Mouse (Mus musculus): Measurements from ENCODE around the gene Map3k7cl. TPM values are rescaled to one million over a fixed set of nuclear protein-coding genes. Genes with fewer than 3 reads are reported as not detected.

Gene Map3k7cl
- total and polyA plus RNA-seq, 3 experiments = 0.08 TPM; not detected in 2

DNA sequence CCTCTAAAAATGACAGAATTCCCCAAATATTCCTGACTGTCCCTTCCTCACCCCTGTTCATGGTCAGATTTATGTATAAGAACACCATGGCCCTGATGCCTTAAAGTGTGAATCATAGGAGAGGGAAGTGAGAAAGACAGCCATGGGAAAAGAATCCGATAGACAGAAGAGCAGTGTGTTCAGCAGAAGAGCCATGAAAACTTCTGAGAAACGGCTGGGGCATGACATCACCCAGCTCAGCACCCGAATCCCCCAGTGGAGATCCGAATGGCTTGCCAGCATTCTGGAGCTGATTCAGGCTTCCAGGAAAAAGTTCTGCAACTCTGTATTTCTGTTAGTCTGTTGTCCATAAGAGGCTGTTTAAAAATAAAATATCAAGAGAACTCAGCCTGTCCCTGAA lies 82.7 kb downstream of the Map3k7cl start:
- dilution Hi-C loops (cut with MboI; ENCODE audit: extremely low pct_ligation_motif_present, extremely low pct_unique_long_range_greater_than_20kb, low sequenced_read_pairs) = no loop called here
- DNase-seq (ENCODE audit: extremely low read depth) = no peak
- no peaks in the 10 kb centered on the region for H3K79me2 ChIP-seq (replicated peaks; ENCODE audit: control insufficient read depth, extremely low read depth, insufficient read depth, poor library complexity, severe bottlenecking)
- no peaks in the 10 kb centered on the region for H3K9me3 ChIP-seq (replicated peaks; ENCODE audit: low read length)
- in situ Hi-C loops (cut with MboI; ENCODE audit: low pct_ligation_motif_present, low pct_unique_long_range_greater_than_20kb, low sequenced_read_pairs) = no loop called here
- no peak overlapping the region for H3K4me3 ChIP-seq (replicated peaks in 1 of 3; ENCODE audit: low read depth in 2 of 3, low read length in 2 of 3, poor library complexity in 1 of 3)
- no peak overlapping the region for H3K27ac ChIP-seq (ENCODE audit: insufficient read depth, low read depth)
- no peaks in the 10 kb centered on the region for H3K36me3 ChIP-seq (replicated peaks in 1 of 2; ENCODE audit: control insufficient read depth in 1 of 2, insufficient read depth in 1 of 2, low read length in 1 of 2)
- no peak for TF ChIP-seq SMC3 (IDR thresholded peaks at IDR 0.05; ENCODE audit: low read depth, low read length)
- no peak for TF ChIP-seq ZKSCAN1 (IDR thresholded peaks at IDR 0.05; ENCODE audit: borderline replicate concordance, low read depth, low read length)
- no peak for TF ChIP-seq ZMIZ1 (IDR thresholded peaks at IDR 0.05; ENCODE audit: low read depth, low read length)
- no peak for TF ChIP-seq TBP (conservative IDR thresholded peaks at IDR 0.05; ENCODE audit: low read depth, low read length)
- TF ChIP-seq TCF12 (IDR thresholded peaks at IDR 0.05; ENCODE audit: low read depth, low read length) = no peak
- TF ChIP-seq POLR2A (IDR thresholded peaks at IDR 0.05; ENCODE audit: low read depth, low read length) = no peak
- TF ChIP-seq ETS1 (conservative IDR thresholded peaks at IDR 0.05; ENCODE audit: low read depth, low read length) = no peak
- TF ChIP-seq MEF2A (IDR thresholded peaks at IDR 0.05; ENCODE audit: borderline replicate concordance, low read depth, low read length) = no peak
- no peak for TF ChIP-seq BHLHE40 (IDR thresholded peaks at IDR 0.05; ENCODE audit: low read depth, low read length)
- no peak for TF ChIP-seq HCFC1 (IDR thresholded peaks at IDR 0.05; ENCODE audit: low read depth, low read length)
- no peak for TF ChIP-seq MAZ (IDR thresholded peaks at IDR 0.05; ENCODE audit: low read depth, low read length)
- no peak for TF ChIP-seq MYC (IDR thresholded peaks at IDR 0.05; ENCODE audit: low read depth, low read length)
- no peak for TF ChIP-seq ZNF384 (IDR thresholded peaks at IDR 0.05; ENCODE audit: low read depth, low read length)
- peaks cover 7 to 20% of the 10 kb centered on the region in 2 experiments; a peak in 3 of 4 replicates for H3K4me1 ChIP-seq (ENCODE audit: control insufficient read depth in 1 of 2, insufficient read depth in 2 of 2)
- H3K4me2 ChIP-seq (ENCODE audit: insufficient read depth, low read depth, poor library complexity, severe bottlenecking) = no peak overlapping the region
- H3K27me3 ChIP-seq (replicated peaks) = no peaks in the 10 kb centered on the region
- no peak overlapping the region for H3K9ac ChIP-seq (ENCODE audit: insufficient read depth, low read depth)

- in situ Hi-C loops (cut with MboI; ENCODE audit: low pct_ligation_motif_present, low pct_unique_long_range_greater_than_20kb, low sequenced_read_pairs) (no loop called here), dilution Hi-C loops (cut with MboI; ENCODE audit: extremely low pct_ligation_motif_present, extremely low pct_unique_long_range_greater_than_20kb, low sequenced_read_pairs) (no loop called here)
- DNase-seq (ENCODE audit: extremely low read depth) = no peak
- Histone ChIP-seq H3K4me2 (ENCODE audit: insufficient read depth, low read depth, poor library complexity, severe bottlenecking) (no peak overlapping the region), H3K4me3 (replicated peaks in 1 of 3; ENCODE audit: low read depth in 2 of 3, low read length in 2 of 3, poor library complexity in 1 of 3) (no peak overlapping the region), H3K36me3 (replicated peaks in 1 of 2; ENCODE audit: control insufficient read depth in 1 of 2, insufficient read depth in 1 of 2, low read length in 1 of 2) (no peaks in the 10 kb centered on the region), H3K9ac (ENCODE audit: insufficient read depth, low read depth) (no peak overlapping the region), H3K4me1 (ENCODE audit: control insufficient read depth in 1 of 2, insufficient read depth in 2 of 2) (peaks cover 7 to 20% of the 10 kb centered on the region in 2 experiments; a peak in 3 of 4 replicates), H3K27ac (ENCODE audit: insufficient read depth, low read depth) (no peak overlapping the region), H3K27me3 (replicated peaks) (no peaks in the 10 kb centered on the region), H3K9me3 (replicated peaks; ENCODE audit: low read length) (no peaks in the 10 kb centered on the region), H3K79me2 (replicated peaks; ENCODE audit: control insufficient read depth, extremely low read depth, insufficient read depth, poor library complexity, severe bottlenecking) (no peaks in the 10 kb centered on the region)
- TF ChIP-seq TBP (conservative IDR thresholded peaks at IDR 0.05; ENCODE audit: low read depth, low read length) (no peak), SIN3A (IDR thresholded peaks at IDR 0.05; ENCODE audit: low read length) (no peak), JUND (conservative IDR thresholded peaks at IDR 0.05; ENCODE audit: low read depth, low read length) (no peak), TCF12 (IDR thresholded peaks at IDR 0.05; ENCODE audit: low read depth, low read length) (no peak), SMC3 (IDR thresholded peaks at IDR 0.05; ENCODE audit: low read depth, low read length) (no peak), HCFC1 (IDR thresholded peaks at IDR 0.05; ENCODE audit: low read depth, low read length) (no peak), RAD21 (IDR thresholded peaks at IDR 0.05; ENCODE audit: low read depth, low read length) (no peak), POLR2AphosphoS2 (IDR thresholded peaks at IDR 0.05; ENCODE audit: low read depth, low read length) (no peak), USF2 (conservative IDR thresholded peaks at IDR 0.05; ENCODE audit: low read depth, low read length) (no peak), CHD2 (IDR thresholded peaks at IDR 0.05; ENCODE audit: low read length) (no peak), JUN (IDR thresholded peaks at IDR 0.05; ENCODE audit: insufficient read depth, low read depth, low read length) (no peak), RCOR1 (conservative IDR thresholded peaks at IDR 0.05; ENCODE audit: low read depth, low read length) (no peak), KAT2A (IDR thresholded peaks at IDR 0.05; ENCODE audit: insufficient replicate concordance, low read length) (no peak), E2F4 (IDR thresholded peaks at IDR 0.05; ENCODE audit: insufficient replicate concordance, low read depth, low read length) (no peak), EP300 (IDR thresholded peaks at IDR 0.05; ENCODE audit: low read length) (no peak), ETS1 (conservative IDR thresholded peaks at IDR 0.05; ENCODE audit: low read depth, low read length) (no peak), NRF1 (IDR thresholded peaks at IDR 0.05; ENCODE audit: low read depth, low read length) (no peak), ZNF384 (IDR thresholded peaks at IDR 0.05; ENCODE audit: low read depth, low read length) (no peak), MAX (IDR thresholded peaks at IDR 0.05; ENCODE audit: low read length) (no peak), MEF2A (IDR thresholded peaks at IDR 0.05; ENCODE audit: borderline replicate concordance, low read depth, low read length) (no peak)
These were observed 85.0 kb downstream of the Map3k7cl start for GRCm38 (mm10) chr16:87638098-87638497.
